Mouse (Mus musculus) liver, embryonic 14.5 days (tissue): ENCODE results near the gene Tmprss2. TPM values are rescaled to one million over a fixed set of nuclear protein-coding genes. Genes with fewer than 3 reads are reported as not detected.

Source experiments
- ATAC-seq: fragments of 200-750 bp; cut with Nextera tagmentation; 2 replicates; pipeline ENCODE4 v1.8.0; 2017; ENCODE audit warnings: moderate number of reproducible peaks, mild to moderate bottlenecking, moderate library complexity; ENCODE audit not compliant: insufficient read depth
- DNase-seq, 3 experiments: peaks; one replicate each; pipeline ENCODE4 v3.0.0-alpha.2; 2012 to 2013; ENCODE audit warnings: low read depth in 3 of 3, low spot score in 3 of 3
- H3K27ac ChIP-seq: fragments of 300-500 bp; sonication (generic); 2 replicates; pipeline ENCODE4 v1.5.1; 2014; ENCODE audit warnings: moderate library complexity, mild to moderate bottlenecking, control low read depth, inconsistent platforms
- H3K27me3 ChIP-seq: fragments of 300-500 bp; sonication (generic); 2 replicates; pipeline ENCODE4 v1.6.1; 2014; ENCODE audit warnings: mild to moderate bottlenecking, low read length, moderate library complexity; ENCODE audit not compliant: control insufficient read depth, insufficient read depth
- H3K36me3 ChIP-seq: fragments of 300-500 bp; sonication (generic); replicated peaks from 2 replicates; pipeline ENCODE4 v1.6.1; 2014; ENCODE audit warnings: low read depth; ENCODE audit not compliant: control insufficient read depth, insufficient read depth
- H3K4me1 ChIP-seq, 2 experiments: fragments of 200-500 bp in 1 of 2; fragments of 300-500 bp in 1 of 2; sonication (generic) in 1 of 2; replicated peaks; 2 replicates each; pipeline ENCODE4 v1.6.1; 2012 to 2014; ENCODE audit warnings: antibody characterized with exemption in 1 of 2, inconsistent platforms in 1 of 2, low read length in 1 of 2; ENCODE audit not compliant: control insufficient read depth in 2 of 2, insufficient read depth in 2 of 2
- H3K4me2 ChIP-seq: fragments of 300-500 bp; sonication (generic); 2 replicates; pipeline ENCODE4 v1.6.1; 2014; ENCODE audit warnings: low read depth, mild to moderate bottlenecking, control low read depth, moderate library complexity
- H3K4me3 ChIP-seq, 2 experiments: fragments of 200-500 bp in 1 of 2; fragments of 300-500 bp in 1 of 2; sonication (generic) in 1 of 2; 2 replicates each; pipeline ENCODE4 v1.5.1; 2012 to 2014; ENCODE audit warnings: low read depth in 2 of 2, low read length in 2 of 2, mild to moderate bottlenecking in 2 of 2, control low read depth in 1 of 2, inconsistent platforms in 1 of 2, moderate library complexity in 1 of 2; ENCODE audit not compliant: insufficient read depth in 1 of 2
- H3K9ac ChIP-seq: fragments of 300-500 bp; sonication (generic); replicated peaks from 2 replicates; pipeline ENCODE4 v1.6.1; 2014; ENCODE audit warnings: mild to moderate bottlenecking, control low read depth, moderate library complexity
- H3K9me3 ChIP-seq: fragments of 300-500 bp; sonication (generic); 2 replicates; pipeline ENCODE4 v1.6.1; 2016; ENCODE audit warnings: low read length, mixed read lengths; ENCODE audit not compliant: control insufficient read depth
- CTCF ChIP-seq: IDR thresholded peaks from 2 replicates; pipeline ENCODE4 v1.5.1; 2016; ENCODE audit warnings: antibody characterized with exemption, low read depth, control low read depth
- EP300 ChIP-seq: IDR thresholded peaks from 2 replicates; pipeline ENCODE4 v1.6.1; 2016; ENCODE audit warnings: antibody characterized with exemption, low read depth
- WGBS: fragments of 180-500 bp; shearing (Covaris S2); extraction: QIAGEN DNeasy Blood & Tissue Kit; methylation state at CpG from one replicate; pipeline ENCODE4 v1.1.7; 2014; ENCODE audit not compliant: insufficient replicate concordance; 5-methylcytosine and 5-hydroxymethylcytosine counted together
- polyA plus RNA-seq, 2 experiments: library from polyadenylated mRNA; depleted of rRNA in 1 of 2; stranded (reverse) in 1 of 2; unstranded in 1 of 2; fragments of >200 nt; fragmentation: Nextera tagmentation in 1 of 2; extraction: Ambion mirVana in 1 of 2; gene quantifications; 2 replicates each; pipeline versions ENCODE4 v1.2.1 to v1.2.3; 2012 to 2014

Gene Tmprss2
- polyA plus RNA-seq, 2 experiments = 2.9 to 3.4 TPM

GRCm38 (mm10) chr16:97644681-97645080 is 33.7 kb upstream of the Tmprss2 start:
- no peaks in the 10 kb centered on the region for H3K27me3 ChIP-seq
- no peak overlapping the region for H3K27ac ChIP-seq
- H3K4me1 ChIP-seq = no peaks in the 10 kb centered on the region; a peak in 1 of 4 replicates

DNA sequence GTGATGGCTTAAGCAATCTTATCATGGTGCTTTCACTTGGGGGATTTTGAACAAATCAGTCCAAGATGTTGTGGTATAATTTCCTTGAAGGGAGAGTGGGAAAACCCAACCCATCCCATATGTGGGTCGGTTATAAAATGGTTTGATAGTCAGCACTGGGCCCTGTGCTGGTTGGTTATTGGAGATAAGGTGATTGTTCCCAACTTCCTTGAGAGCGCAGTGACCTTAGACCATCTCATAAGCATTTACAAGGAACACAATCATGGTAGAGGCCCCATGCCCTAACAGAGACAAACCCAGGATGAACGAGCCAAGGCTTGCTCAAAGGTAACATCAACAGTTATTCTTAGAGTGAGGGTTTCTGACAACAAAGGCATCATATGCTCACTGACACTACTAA is 28.6 kb upstream of the Tmprss2 start:
- Histone ChIP-seq H3K36me3 (no peaks in the 10 kb centered on the region), H3K4me3 (no peak overlapping the region), H3K4me2 (no peak overlapping the region), H3K4me1 (no peaks in the 10 kb centered on the region), H3K27ac (no peak overlapping the region), H3K9ac (no peak overlapping the region), H3K27me3 (no peaks in the 10 kb centered on the region), H3K9me3 (no peaks in the 10 kb centered on the region)
- WGBS = 56% methylated on average over 3 of the region's 3 CpGs
- DNase-seq (no peak), ATAC-seq (no peak)
- TF ChIP-seq EP300 (no peak), CTCF (no peak)

More at GRCm38 (mm10) chr16:97644681-97645080, 33.7 kb upstream of the Tmprss2 start:
- DNase-seq (no peak), ATAC-seq (no peak)
- no peaks in the 10 kb centered on the region for H3K36me3 ChIP-seq
- TF ChIP-seq EP300 = no peak
- no peak for TF ChIP-seq CTCF
- H3K9ac ChIP-seq = no peak overlapping the region
- H3K4me3 ChIP-seq = no peak overlapping the region
- H3K9me3 ChIP-seq = no peaks in the 10 kb centered on the region
- H3K4me2 ChIP-seq = no peak overlapping the region

- H3K4me3 ChIP-seq = no peak overlapping the region
- H3K27ac ChIP-seq = no peak overlapping the region
- H3K4me2 ChIP-seq = no peak overlapping the region
- H3K9me3 ChIP-seq = no peaks in the 10 kb centered on the region
- H3K36me3 ChIP-seq = no peaks in the 10 kb centered on the region
- DNase-seq = no peak
- 49% methylated on average over 4 of the region's 4 CpGs for WGBS
- TF ChIP-seq EP300 (no peak), CTCF (no peak)
- no peaks in the 10 kb centered on the region for H3K4me1 ChIP-seq
- no peak for ATAC-seq
- no peaks in the 10 kb centered on the region for H3K27me3 ChIP-seq
- no peak overlapping the region for H3K9ac ChIP-seq
These were observed 22.0 kb upstream of the Tmprss2 start for GRCm38 (mm10) chr16:97632880-97633484.

DNA sequence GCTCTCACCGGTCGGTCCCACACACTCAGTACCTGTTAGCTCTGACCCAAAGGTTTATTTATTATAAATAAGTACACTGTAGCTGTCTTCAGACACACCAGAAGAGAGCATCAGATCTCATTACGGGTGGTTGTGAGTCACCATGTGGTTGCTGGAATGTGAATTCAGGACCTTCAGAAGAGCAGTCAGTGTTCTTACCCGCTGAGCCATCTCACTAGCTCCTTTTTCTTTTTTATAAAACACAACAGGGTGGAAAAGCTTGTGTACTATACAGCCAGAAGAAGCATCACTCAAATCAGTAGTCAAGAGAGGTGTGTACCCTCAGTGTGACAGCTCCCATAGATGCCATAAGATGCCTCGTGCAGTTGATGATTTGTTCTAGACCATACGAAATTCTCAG is 12.2 kb upstream of the Tmprss2 start:
- no peak for TF ChIP-seq EP300
- no peak for TF ChIP-seq CTCF
- DNase-seq = no peak
- no peak overlapping the region for H3K9ac ChIP-seq
- ATAC-seq = no peak
- H3K4me1 ChIP-seq = no peaks in the 10 kb centered on the region
- H3K27ac ChIP-seq = no peak overlapping the region
- no peaks in the 10 kb centered on the region for H3K9me3 ChIP-seq
- 56% methylated on average over 6 of the region's 6 CpGs for WGBS
- no peak overlapping the region for H3K4me2 ChIP-seq
- no peak overlapping the region for H3K4me3 ChIP-seq
- H3K36me3 ChIP-seq = no peaks in the 10 kb centered on the region
- H3K27me3 ChIP-seq = no peaks in the 10 kb centered on the region

DNA sequence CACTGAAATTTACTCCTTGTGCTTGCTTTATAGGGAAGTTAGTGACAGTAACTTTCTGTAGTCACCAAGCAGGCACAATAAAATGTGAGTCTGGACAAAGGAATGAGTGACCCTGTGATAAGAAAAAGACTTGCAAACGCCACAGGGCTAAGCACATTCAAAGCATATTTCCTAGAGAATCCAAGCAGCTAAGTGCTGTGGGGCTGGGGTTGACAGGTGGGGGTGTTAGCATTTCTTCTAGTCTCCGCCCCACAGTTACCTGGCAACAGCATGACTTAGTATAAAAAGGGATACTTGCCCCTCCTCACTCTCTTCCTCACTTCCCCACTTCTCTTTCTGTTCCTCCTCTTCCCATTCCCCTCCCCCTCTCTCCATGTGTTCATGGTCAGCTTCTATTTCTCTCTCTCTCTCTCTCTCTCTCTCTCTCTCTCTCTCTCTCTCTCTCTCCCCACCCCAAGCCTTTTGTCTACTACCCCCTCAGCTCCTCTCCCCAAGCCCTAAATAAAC is 11.4 kb upstream of the Tmprss2 start:
- WGBS = 35% methylated on average over 2 of the region's 2 CpGs
- DNase-seq (no peak), ATAC-seq (no peak)
- no peaks in the 10 kb centered on the region for H3K9me3 ChIP-seq
- no peaks in the 10 kb centered on the region for H3K27me3 ChIP-seq
- no peak overlapping the region for H3K27ac ChIP-seq
- no peak overlapping the region for H3K9ac ChIP-seq
- TF ChIP-seq EP300 (no peak), CTCF (no peak)
- H3K36me3 ChIP-seq = no peaks in the 10 kb centered on the region
- no peaks in the 10 kb centered on the region for H3K4me1 ChIP-seq
- H3K4me2 ChIP-seq = no peak overlapping the region
- H3K4me3 ChIP-seq = no peak overlapping the region
